Mouse (Mus musculus) liver, embryonic 14.5 days (tissue): ENCODE measurements around the gene Cacna2d2. TPM values are rescaled to one million over a fixed set of nuclear protein-coding genes. Genes with fewer than 3 reads are reported as not detected.
"Not testable (repeated sequence)": the region's sequence is repeated elsewhere in the genome, so short reads cannot be mapped to it uniquely, and the experiment has no call there.

Experiments used
- ATAC-seq: fragments of 200-750 bp; cut with Nextera tagmentation; 2 replicates; pipeline ENCODE4 v1.8.0; 2017; ENCODE audit warnings: moderate number of reproducible peaks, mild to moderate bottlenecking, moderate library complexity; ENCODE audit not compliant: insufficient read depth
- DNase-seq, 3 experiments: peaks; one replicate each; pipeline ENCODE4 v3.0.0-alpha.2; 2012 to 2013; ENCODE audit warnings: low read depth in 3 of 3, low spot score in 3 of 3
- H3K27ac ChIP-seq: fragments of 300-500 bp; sonication (generic); 2 replicates; pipeline ENCODE4 v1.5.1; 2014; ENCODE audit warnings: moderate library complexity, mild to moderate bottlenecking, control low read depth, inconsistent platforms
- H3K27me3 ChIP-seq: fragments of 300-500 bp; sonication (generic); 2 replicates; pipeline ENCODE4 v1.6.1; 2014; ENCODE audit warnings: mild to moderate bottlenecking, low read length, moderate library complexity; ENCODE audit not compliant: control insufficient read depth, insufficient read depth
- H3K36me3 ChIP-seq: fragments of 300-500 bp; sonication (generic); replicated peaks from 2 replicates; pipeline ENCODE4 v1.6.1; 2014; ENCODE audit warnings: low read depth; ENCODE audit not compliant: control insufficient read depth, insufficient read depth
- H3K4me1 ChIP-seq, 2 experiments: fragments of 200-500 bp in 1 of 2; fragments of 300-500 bp in 1 of 2; sonication (generic) in 1 of 2; replicated peaks; 2 replicates each; pipeline ENCODE4 v1.6.1; 2012 to 2014; ENCODE audit warnings: antibody characterized with exemption in 1 of 2, inconsistent platforms in 1 of 2, low read length in 1 of 2; ENCODE audit not compliant: control insufficient read depth in 2 of 2, insufficient read depth in 2 of 2
- H3K4me2 ChIP-seq: fragments of 300-500 bp; sonication (generic); 2 replicates; pipeline ENCODE4 v1.6.1; 2014; ENCODE audit warnings: low read depth, mild to moderate bottlenecking, control low read depth, moderate library complexity
- H3K4me3 ChIP-seq, 2 experiments: fragments of 200-500 bp in 1 of 2; fragments of 300-500 bp in 1 of 2; sonication (generic) in 1 of 2; 2 replicates each; pipeline ENCODE4 v1.5.1; 2012 to 2014; ENCODE audit warnings: low read depth in 2 of 2, low read length in 2 of 2, mild to moderate bottlenecking in 2 of 2, control low read depth in 1 of 2, inconsistent platforms in 1 of 2, moderate library complexity in 1 of 2; ENCODE audit not compliant: insufficient read depth in 1 of 2
- H3K9ac ChIP-seq: fragments of 300-500 bp; sonication (generic); replicated peaks from 2 replicates; pipeline ENCODE4 v1.6.1; 2014; ENCODE audit warnings: mild to moderate bottlenecking, control low read depth, moderate library complexity
- H3K9me3 ChIP-seq: fragments of 300-500 bp; sonication (generic); 2 replicates; pipeline ENCODE4 v1.6.1; 2016; ENCODE audit warnings: low read length, mixed read lengths; ENCODE audit not compliant: control insufficient read depth
- CTCF ChIP-seq: IDR thresholded peaks from 2 replicates; pipeline ENCODE4 v1.5.1; 2016; ENCODE audit warnings: antibody characterized with exemption, low read depth, control low read depth
- EP300 ChIP-seq: IDR thresholded peaks from 2 replicates; pipeline ENCODE4 v1.6.1; 2016; ENCODE audit warnings: antibody characterized with exemption, low read depth
- WGBS: fragments of 180-500 bp; shearing (Covaris S2); extraction: QIAGEN DNeasy Blood & Tissue Kit; methylation state at CpG from one replicate; pipeline ENCODE4 v1.1.7; 2014; ENCODE audit not compliant: insufficient replicate concordance; 5-methylcytosine and 5-hydroxymethylcytosine counted together
- polyA plus RNA-seq, 2 experiments: library from polyadenylated mRNA; depleted of rRNA in 1 of 2; stranded (reverse) in 1 of 2; unstranded in 1 of 2; fragments of >200 nt; fragmentation: Nextera tagmentation in 1 of 2; extraction: Ambion mirVana in 1 of 2; gene quantifications; 2 replicates each; pipeline versions ENCODE4 v1.2.1 to v1.2.3; 2012 to 2014

Cacna2d2 gene
- polyA plus RNA-seq, 2 experiments: 0.06 TPM; not detected in 1

DNA sequence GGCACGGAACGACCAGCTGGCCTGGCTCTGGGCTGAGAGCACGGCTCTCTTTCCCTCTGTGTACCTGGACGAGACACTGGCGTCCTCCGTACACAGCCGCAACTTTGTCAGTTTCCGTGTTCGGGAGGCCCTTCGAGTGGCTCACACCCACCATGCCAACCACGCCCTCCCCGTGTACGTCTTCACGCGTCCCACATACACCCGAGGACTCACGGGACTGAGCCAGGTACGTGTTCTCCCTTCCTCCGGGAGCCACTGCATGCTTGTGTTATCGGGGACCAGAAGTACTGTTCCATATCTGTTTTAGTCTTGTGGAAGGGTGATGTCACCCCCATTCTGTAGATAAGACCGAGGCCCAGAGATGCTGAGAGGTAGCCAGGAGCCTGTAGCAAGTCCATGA is 171.4 kb downstream of the Cacna2d2 start:
- peak; percentile 71 for ATAC-seq
- peak overlapping the region; percentile 85 for H3K4me2 ChIP-seq
- peak overlapping the region; percentile 87 for H3K9ac ChIP-seq
- peak; percentile 70 to 81 (median 75) for DNase-seq
- 38% methylated on average over 21 of the region's 21 CpGs for WGBS
- H3K9me3 ChIP-seq: no peaks in the 10 kb centered on the region
- H3K27me3 ChIP-seq: no peaks in the 10 kb centered on the region
- peak overlapping the region; percentile 86 to 88 for H3K4me3 ChIP-seq
- peak; percentile 89 for TF ChIP-seq EP300
- TF ChIP-seq CTCF: no peak
- H3K4me1 ChIP-seq: peaks cover 45 to 58% of the 10 kb centered on the region in 2 experiments
- H3K27ac ChIP-seq: peak overlapping the region; percentile 84
- H3K36me3 ChIP-seq: peaks cover 12% of the 10 kb centered on the region

DNA sequence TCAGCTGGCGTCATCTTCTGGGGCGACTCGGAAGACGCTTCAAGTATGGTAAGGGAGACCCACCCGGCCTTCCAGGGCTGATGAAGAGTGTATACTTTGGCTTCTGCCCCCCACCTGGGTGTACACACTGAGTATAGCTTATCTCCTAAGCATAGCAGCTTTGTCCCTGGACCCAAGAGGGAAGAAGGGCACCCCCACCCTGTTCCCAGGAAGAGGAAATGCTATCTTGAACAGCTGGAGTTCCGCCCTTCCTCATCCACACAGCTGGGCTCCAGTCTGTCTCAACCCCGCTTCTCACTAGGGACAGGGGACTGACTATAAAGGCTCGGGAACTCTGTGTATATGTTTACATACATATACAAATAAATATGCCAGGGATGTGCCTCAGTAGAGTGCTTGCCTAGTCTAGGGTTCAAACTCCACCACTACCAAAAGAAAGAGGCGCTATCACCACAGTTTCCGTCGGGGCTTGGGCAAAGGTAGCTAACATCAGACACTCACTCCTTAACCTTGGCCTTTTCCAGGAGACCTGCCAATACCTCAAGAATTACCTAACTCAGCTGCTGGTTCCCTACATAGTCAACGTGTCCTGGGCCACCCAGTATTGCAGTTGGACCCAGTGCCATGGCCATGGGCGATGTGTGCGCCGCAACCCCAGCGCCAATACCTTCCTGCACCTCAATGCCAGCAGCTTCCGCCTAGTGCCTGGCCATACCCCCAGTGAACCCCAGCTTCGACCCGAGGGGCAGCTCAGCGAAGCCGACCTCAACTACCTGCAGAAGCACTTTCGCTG is 172.3 kb downstream of the Cacna2d2 start:
- ATAC-seq (peak; percentile 32; the same call in 1 of the 2 replicates), DNase-seq (no peak)
- peak overlapping the region; percentile 85 for H3K4me2 ChIP-seq
- no peak for TF ChIP-seq CTCF
- no peak for TF ChIP-seq EP300
- no peaks in the 10 kb centered on the region for H3K27me3 ChIP-seq
- peak overlapping the region; percentile 86 to 88 for H3K4me3 ChIP-seq
- peak overlapping the region; percentile 84 for H3K27ac ChIP-seq
- peaks cover 12% of the 10 kb centered on the region for H3K36me3 ChIP-seq
- H3K9me3 ChIP-seq: no peaks in the 10 kb centered on the region
- 75% methylated on average over 22 of the region's 22 CpGs for WGBS
- peak overlapping the region; percentile 87 for H3K9ac ChIP-seq
- peaks cover 50 to 60% of the 10 kb centered on the region in 2 experiments for H3K4me1 ChIP-seq

DNA sequence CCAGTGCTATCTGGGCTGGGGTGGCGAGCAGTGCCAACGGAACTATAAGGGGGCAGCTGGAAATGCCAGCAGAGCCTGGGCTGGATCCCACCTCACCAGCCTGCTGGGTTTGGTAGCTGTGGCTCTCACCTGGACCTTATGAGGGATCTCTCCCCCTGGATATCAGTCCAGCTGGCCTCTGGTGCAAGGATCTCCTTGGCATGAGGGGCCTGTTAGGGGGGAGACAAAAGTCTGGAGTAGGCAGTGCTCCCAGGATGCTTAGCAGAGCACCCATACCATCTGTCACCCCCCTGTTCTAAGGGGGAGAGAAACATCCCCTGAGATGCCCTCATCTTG is 172.9 kb downstream of the Cacna2d2 start:
- DNase-seq: no peak
- no peak overlapping the region; the same call in 1 of the 2 replicates for H3K9ac ChIP-seq
- peak overlapping the region; percentile 85 for H3K4me2 ChIP-seq
- H3K27ac ChIP-seq: peak overlapping the region; percentile 84
- no peak for ATAC-seq
- H3K4me1 ChIP-seq: peaks cover 53 to 59% of the 10 kb centered on the region in 2 experiments
- H3K27me3 ChIP-seq: no peaks in the 10 kb centered on the region
- 83% methylated on average over 2 of the region's 2 CpGs for WGBS
- TF ChIP-seq EP300 (no peak), CTCF (no peak)
- no peaks in the 10 kb centered on the region for H3K9me3 ChIP-seq
- H3K4me3 ChIP-seq: no peak overlapping the region; a peak in 1 of 4 replicates
- H3K36me3 ChIP-seq: peaks cover 12% of the 10 kb centered on the region

- Histone ChIP-seq H3K4me1 (peaks cover 46 to 50% of the 10 kb centered on the region in 2 experiments), H3K36me3 (peaks cover 12% of the 10 kb centered on the region)
- not testable (repeated sequence) for ATAC-seq, DNase-seq, H3K27me3 ChIP-seq, H3K27ac ChIP-seq, H3K9ac ChIP-seq, H3K9me3 ChIP-seq, H3K4me2 ChIP-seq, H3K4me3 ChIP-seq
- TF ChIP-seq CTCF: peak; percentile 48
- 70% methylated on average over 6 of the region's 6 CpGs for WGBS
Measured at GRCm38 (mm10) chr9:107573774-107574173, 174.4 kb downstream of the Cacna2d2 start.

- ATAC-seq (no peak), DNase-seq (no peak)
- H3K36me3 ChIP-seq: peaks cover 12% of the 10 kb centered on the region
- no peaks in the 10 kb centered on the region for H3K9me3 ChIP-seq
- no peak overlapping the region for H3K4me3 ChIP-seq
- TF ChIP-seq EP300: no peak
- TF ChIP-seq CTCF: no peak
- no peak overlapping the region for H3K4me2 ChIP-seq
- H3K4me1 ChIP-seq: peaks cover 39 to 48% of the 10 kb centered on the region in 2 experiments
- WGBS: 79% methylated on average over 14 of the region's 14 CpGs
- peak overlapping the region; percentile 53 for H3K27ac ChIP-seq
- no peaks in the 10 kb centered on the region for H3K27me3 ChIP-seq
- no peak overlapping the region for H3K9ac ChIP-seq
Measured at GRCm38 (mm10) chr9:107575579-107576356, 176.4 kb downstream of the Cacna2d2 start.
